Mouse (Mus musculus) layer of hippocampus, postnatal 14 days (tissue): Measurements from ENCODE around the gene Ddr1. TPM values are rescaled to one million over a fixed set of nuclear protein-coding genes. Genes with fewer than 3 reads are reported as not detected.

Source experiments
- DNase-seq, 2 experiments: peaks; one replicate each; pipeline ENCODE4 v3.0.0; 2021 to 2022; ENCODE audit warnings: low spot score in 2 of 2, mixed read lengths in 1 of 2
- total RNA-seq, 2 experiments: library from RNA; stranded (reverse); gene quantifications; 2 replicates each; pipeline ENCODE4 v1.2.3; 2021

Gene Ddr1
- total RNA-seq, 2 experiments from 2014 or later: 73.6 to 81.0 TPM

DNA sequence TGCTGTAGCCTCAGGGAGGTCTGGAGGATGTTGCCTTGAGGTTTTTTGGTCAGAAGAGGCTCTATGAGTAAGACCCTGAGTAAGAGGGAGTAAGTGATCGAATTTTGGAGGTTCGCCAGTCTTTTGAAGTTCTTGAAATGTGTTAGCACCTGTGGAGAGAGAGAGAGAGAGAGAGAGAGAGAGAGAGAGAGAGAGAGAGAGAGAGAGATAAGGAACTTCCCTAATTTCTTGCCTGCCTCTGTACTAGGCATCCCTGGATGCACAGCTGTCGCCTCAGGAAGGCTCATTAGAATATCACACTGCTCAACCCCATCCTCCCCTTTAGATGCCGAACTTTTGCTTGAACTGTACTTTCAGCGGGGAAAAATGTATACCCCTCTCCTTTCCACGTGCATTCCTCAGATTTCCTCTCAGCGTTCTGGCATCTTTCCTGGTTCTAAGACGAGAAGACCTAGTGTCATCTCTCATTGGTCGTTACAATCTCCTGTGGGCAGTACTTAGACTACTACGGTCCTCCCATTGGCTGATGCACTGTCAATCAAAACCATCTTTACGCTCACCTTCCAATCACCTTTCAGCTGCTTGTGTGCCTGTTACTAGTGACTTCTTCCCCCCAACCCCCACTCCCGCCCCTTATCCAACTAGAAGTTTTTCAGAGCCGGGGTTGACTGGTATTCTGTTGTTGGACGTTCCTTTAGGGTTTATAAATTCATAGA is 65.8 kb downstream of the Ddr1 start:
- DNase-seq: peak; percentile 38 to 69

DNA sequence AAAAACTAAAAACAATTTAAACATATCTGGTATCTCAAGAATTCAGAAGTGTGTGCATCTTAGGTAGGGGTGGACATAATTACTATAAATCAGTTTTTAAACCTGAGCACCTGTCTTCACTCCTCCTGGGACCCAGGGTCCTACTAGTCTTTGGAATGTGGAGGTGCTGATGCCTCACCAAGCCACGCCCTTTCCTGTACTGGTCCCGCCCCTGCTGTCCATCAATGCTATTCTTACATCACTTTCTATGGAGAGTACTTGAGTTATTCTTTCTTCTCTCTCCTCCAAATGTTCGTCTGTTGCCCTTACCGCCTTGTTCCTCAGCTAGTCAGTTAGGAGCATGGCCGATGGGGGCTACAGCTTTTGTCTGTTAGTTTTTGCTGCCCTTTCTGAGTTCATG is 68.1 kb downstream of the Ddr1 start:
- DNase-seq: peak in 1 of 2 experiments; percentile 16

DNA sequence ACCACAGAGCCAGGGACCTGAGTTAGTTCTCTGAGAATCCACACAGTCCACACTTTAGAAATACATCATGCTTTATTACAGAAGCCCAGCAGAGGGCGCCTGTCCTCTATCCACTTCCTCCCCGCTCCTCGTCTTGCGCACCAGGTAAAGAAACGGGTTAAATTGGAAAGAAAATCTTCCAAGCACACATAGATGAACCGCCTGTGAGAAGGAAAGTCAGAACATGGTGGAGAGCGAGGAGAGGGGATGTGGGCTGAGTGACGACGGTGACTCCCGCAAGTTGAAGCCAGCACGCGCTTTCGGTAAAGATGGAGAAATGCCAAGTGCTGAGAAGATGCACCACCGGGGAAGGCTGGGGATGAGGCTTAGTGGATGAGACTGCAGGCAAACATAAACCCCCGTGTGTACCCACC is 68.7 kb downstream of the Ddr1 start:
- peak; percentile 65 to 86 for DNase-seq

DNA sequence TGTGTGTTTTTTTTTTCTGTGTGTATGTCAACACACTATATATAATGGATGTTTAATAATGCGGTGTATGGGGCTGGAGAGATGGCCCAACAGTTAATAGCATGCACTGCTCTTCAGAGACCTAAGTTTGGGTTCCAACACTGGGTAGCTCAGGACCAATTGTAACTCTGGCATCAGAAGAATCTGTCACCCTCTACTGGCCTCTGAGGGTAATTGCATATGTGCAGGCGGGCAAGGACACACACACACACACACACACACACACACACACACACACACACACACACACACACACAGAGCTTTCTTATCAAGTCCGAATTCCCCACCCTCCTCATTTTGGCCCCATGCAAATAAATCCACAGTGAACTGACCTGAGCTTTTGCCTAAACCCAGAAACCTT is 69.2 kb downstream of the Ddr1 start:
- DNase-seq: peak in 1 of 2 experiments; percentile 26

DNA sequence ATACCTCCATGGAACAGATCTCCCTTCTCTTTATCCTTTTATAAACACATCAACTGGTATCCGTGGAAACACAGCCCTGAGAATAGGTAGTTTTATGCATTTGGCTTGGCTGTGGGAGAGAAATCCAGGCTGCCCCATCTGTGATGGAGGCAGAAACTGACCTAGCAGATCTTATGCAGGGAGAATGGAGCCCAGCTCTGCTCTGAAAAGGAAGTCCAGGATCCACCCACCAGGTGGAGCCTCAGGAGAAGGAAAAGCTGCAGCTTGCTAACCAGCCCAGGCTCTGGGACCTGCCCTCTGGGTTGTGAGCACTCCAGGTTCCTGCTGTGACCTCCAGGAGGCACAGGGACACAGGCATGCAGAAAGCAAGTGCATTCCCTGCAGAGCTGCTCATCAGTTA is 70.4 kb downstream of the Ddr1 start:
- DNase-seq: peak; percentile 15 to 31

Other genes with a start within 250 kb of the Ddr1 start
- not detected for gene H2-Q10, start 234.5 kb downstream of the Ddr1 start, total RNA-seq
- under 1 TPM in 1 of 2 experiments, not detected in 1; 0.48 TPM for gene Pou5f1, start 198.6 kb downstream of the Ddr1 start, total RNA-seq
- gene Tcf19, start 187.8 kb downstream of the Ddr1 start, total RNA-seq: 1 to 10 TPM; 5.3 to 6.5 TPM
- gene Cchcr1, start 187.5 kb downstream of the Ddr1 start, total RNA-seq: 1 to 10 TPM; 6.1 to 6.5 TPM
- gene Psors1c2, start 171.4 kb downstream of the Ddr1 start, total RNA-seq: under 1 TPM in 1 of 2 experiments, not detected in 1; 0.55 TPM
- under 1 TPM; 0.14 to 0.44 TPM for gene Cdsn, start 152.5 kb downstream of the Ddr1 start, total RNA-seq
- not detected for gene 2300002M23Rik, start 137.2 kb downstream of the Ddr1 start, total RNA-seq
- gene Sfta2, start 103.1 kb downstream of the Ddr1 start, total RNA-seq: not detected
- not detected for gene Gm9573, start 78.0 kb downstream of the Ddr1 start, total RNA-seq
- not detected for gene Mucl3, start 60.9 kb downstream of the Ddr1 start, total RNA-seq
- 10 to 100 TPM; 34.3 to 34.8 TPM for gene Vars2, start 37.0 kb downstream of the Ddr1 start, total RNA-seq
- 10 to 100 TPM; 23.9 to 25.8 TPM for gene Gtf2h4, start 30.9 kb downstream of the Ddr1 start, total RNA-seq
- 1 to 10 TPM; 3.8 to 4.2 TPM for gene Ier3, start 117.1 kb upstream of the Ddr1 start, total RNA-seq
- gene Flot1, start 118.6 kb upstream of the Ddr1 start, total RNA-seq: 100 to 1,000 TPM; 139 to 147 TPM
- gene Tubb5, start 133.7 kb upstream of the Ddr1 start, total RNA-seq: 100 to 1,000 TPM; 615 to 684 TPM
- gene Mdc1, start 136.9 kb upstream of the Ddr1 start, total RNA-seq: 10 to 100 TPM; 13.6 to 15.0 TPM
- 1 to 10 TPM; 3.9 to 4.7 TPM for gene Nrm, start 156.7 kb upstream of the Ddr1 start, total RNA-seq
- 10 to 100 TPM; 13.4 to 14.0 TPM for gene Ppp1r18, start 161.0 kb upstream of the Ddr1 start, total RNA-seq
- 10 to 100 TPM; 30.3 to 33.6 TPM for gene Dhx16, start 175.2 kb upstream of the Ddr1 start, total RNA-seq
- gene 2310061I04Rik, start 192.8 kb upstream of the Ddr1 start, total RNA-seq: 10 to 100 TPM; 61.8 to 71.4 TPM
- 10 to 100 TPM; 82.6 to 87.1 TPM for gene Atat1, start 205.5 kb upstream of the Ddr1 start, total RNA-seq
- gene Mrps18b, start 211.8 kb upstream of the Ddr1 start, total RNA-seq: 10 to 100 TPM; 41.2 to 42.7 TPM
- gene Ppp1r10, start 211.8 kb upstream of the Ddr1 start, total RNA-seq: 10 to 100 TPM; 68.3 to 74.5 TPM